Mouse (Mus musculus): ENCODE measurements around the gene Gm17349. TPM values are rescaled to one million over a fixed set of nuclear protein-coding genes. Genes with fewer than 3 reads are reported as not detected.

The Gm17349 gene
- polyA plus RNA-seq, 1 experiment, result 1.0 TPM

- 0 out of 2 replicates have a peak, but pooled peaks cover 7% of the 10 kb centered on the region for H3K4me1 ChIP-seq (ENCODE audit: control insufficient read depth, insufficient read depth, insufficient read length)
- TF ChIP-seq POLR2A (IDR thresholded peaks at IDR 0.05; ENCODE audit: low read depth, low read length), result no peak
- TF ChIP-seq CTCF (IDR thresholded peaks at IDR 0.05; ENCODE audit: extremely low read depth, insufficient read depth, insufficient read length, insufficient replicate concordance), result no peak
- H3K36me3 ChIP-seq (ENCODE audit: control insufficient read depth, insufficient read depth, low read length), result no peaks in the 10 kb centered on the region
- DNase-seq (ENCODE audit: low read depth in 1 of 2, low spot score in 2 of 2), result no peak
- 13% methylated on average over 14 of the region's 17 CpGs for WGBS
- no peak overlapping the region for H3K4me3 ChIP-seq (ENCODE audit: extremely low read depth, insufficient read depth, insufficient read length)
- peaks cover 11% of the 10 kb centered on the region for H3K27me3 ChIP-seq (ENCODE audit: control insufficient read depth, insufficient read depth, low read length)
- no peak overlapping the region for H3K27ac ChIP-seq (ENCODE audit: insufficient read depth, low read length)
Observed at GRCm38 (mm10) chr15:99670964-99671670, 34.2 kb downstream of the Gm17349 start.

DNA sequence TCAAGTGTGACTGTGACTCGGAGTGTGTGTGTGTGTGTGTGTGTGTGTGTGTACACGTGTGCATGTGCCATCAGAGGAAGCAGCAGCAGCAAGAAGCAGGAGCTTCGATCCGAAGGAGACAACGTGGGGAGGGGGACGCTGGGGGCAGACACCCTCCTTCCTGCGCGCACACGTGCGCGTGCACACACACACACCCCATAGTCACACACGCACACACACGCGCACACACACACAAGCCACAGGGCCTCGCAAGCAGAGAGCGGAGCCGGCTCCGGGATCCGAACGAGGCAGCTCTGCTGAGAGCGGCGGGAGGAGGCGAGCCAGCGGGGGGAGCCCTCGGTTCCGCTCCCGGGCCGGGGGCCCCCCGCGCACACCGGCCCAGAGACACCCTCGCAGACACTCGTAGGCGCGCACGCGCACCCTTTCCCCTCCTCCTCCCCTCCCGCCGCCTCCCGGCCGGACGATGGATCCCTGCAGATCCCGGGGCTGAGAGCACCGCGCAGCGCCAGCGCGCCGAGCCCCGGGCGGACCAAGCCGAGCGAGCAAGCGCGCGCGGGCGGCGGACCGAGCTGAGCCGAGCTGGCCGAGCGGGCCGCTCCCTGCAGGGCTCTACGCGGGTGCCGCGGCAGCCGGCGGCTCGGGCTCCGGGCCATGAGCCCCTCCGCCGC is 35.0 kb downstream of the Gm17349 start, which contains the start of gene Asic1:
Gene Asic1 (plus strand): TSS at position 215 of the 668 bp plus-strand sequence.
- H3K4me3 ChIP-seq (ENCODE audit: extremely low read depth, insufficient read depth, insufficient read length), result peak within 1 kb of the TSS; percentile 33; the same call in 1 of the 2 replicates
- 0 out of 2 replicates have a peak, but pooled peaks cover 7% of the 10 kb centered on the region for H3K4me1 ChIP-seq (ENCODE audit: control insufficient read depth, insufficient read depth, insufficient read length)
- no peaks in the 10 kb centered on the region for H3K36me3 ChIP-seq (ENCODE audit: control insufficient read depth, insufficient read depth, low read length)
- H3K27me3 ChIP-seq (ENCODE audit: control insufficient read depth, insufficient read depth, low read length), result peaks cover 12% of the 10 kb centered on the region
- 2% methylated on average over 62 of the region's 74 CpGs for WGBS
- DNase-seq (ENCODE audit: low read depth in 1 of 2, low spot score in 2 of 2), result no peak
- no peak within 1 kb of the TSS for H3K27ac ChIP-seq (ENCODE audit: insufficient read depth, low read length)
- TF ChIP-seq POLR2A (IDR thresholded peaks at IDR 0.05; ENCODE audit: low read depth, low read length) (no peak), CTCF (IDR thresholded peaks at IDR 0.05; ENCODE audit: extremely low read depth, insufficient read depth, insufficient read length, insufficient replicate concordance) (no peak)

- Histone ChIP-seq H3K27ac (ENCODE audit: insufficient read depth, low read length) (no peak overlapping the region), H3K36me3 (ENCODE audit: control insufficient read depth, insufficient read depth, low read length) (no peaks in the 10 kb centered on the region), H3K4me1 (ENCODE audit: control insufficient read depth, insufficient read depth, insufficient read length) (peaks cover 7% of the 10 kb centered on the region; the same call in 1 of the 2 replicates), H3K4me3 (ENCODE audit: extremely low read depth, insufficient read depth, insufficient read length) (no peak overlapping the region), H3K27me3 (ENCODE audit: control insufficient read depth, insufficient read depth, low read length) (peaks cover 19% of the 10 kb centered on the region)
- DNase-seq (ENCODE audit: low read depth in 1 of 2, low spot score in 2 of 2), result no peak
- 0% methylated on average over 1 of the region's 1 CpGs for WGBS
- TF ChIP-seq CTCF (IDR thresholded peaks at IDR 0.05; ENCODE audit: extremely low read depth, insufficient read depth, insufficient read length, insufficient replicate concordance), result no peak
- TF ChIP-seq POLR2A (IDR thresholded peaks at IDR 0.05; ENCODE audit: low read depth, low read length), result no peak
Observed at GRCm38 (mm10) chr15:99669392-99669791, 35.9 kb downstream of the Gm17349 start.

DNA sequence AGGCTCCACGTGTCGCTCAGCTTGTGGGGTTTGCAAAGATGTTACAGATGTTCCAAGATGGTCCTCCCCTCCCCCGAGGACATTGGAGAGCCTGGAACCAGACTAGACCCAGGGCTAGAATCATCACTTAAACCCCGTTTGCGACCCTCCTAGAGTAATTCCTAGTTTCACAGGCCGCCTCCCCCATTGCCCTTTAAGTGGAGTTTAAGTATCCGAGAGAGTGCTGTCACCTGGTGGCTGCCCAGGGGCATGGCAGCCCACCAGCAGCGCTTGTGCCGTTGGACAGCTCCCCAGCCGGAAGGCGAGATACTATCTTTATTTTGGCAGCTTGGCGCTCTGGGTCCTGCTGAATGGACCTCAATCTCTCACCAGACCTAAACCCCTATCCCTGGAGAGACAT is 36.4 kb downstream of the Gm17349 start:
- Histone ChIP-seq H3K4me1 (ENCODE audit: control insufficient read depth, insufficient read depth, insufficient read length) (peaks cover 7% of the 10 kb centered on the region; the same call in 1 of the 2 replicates), H3K4me3 (ENCODE audit: extremely low read depth, insufficient read depth, insufficient read length) (no peak overlapping the region), H3K27ac (ENCODE audit: insufficient read depth, low read length) (no peak overlapping the region), H3K36me3 (ENCODE audit: control insufficient read depth, insufficient read depth, low read length) (no peaks in the 10 kb centered on the region), H3K27me3 (ENCODE audit: control insufficient read depth, insufficient read depth, low read length) (peaks cover 21% of the 10 kb centered on the region)
- 8% methylated on average over 12 of the region's 12 CpGs for WGBS
- TF ChIP-seq CTCF (IDR thresholded peaks at IDR 0.05; ENCODE audit: extremely low read depth, insufficient read depth, insufficient read length, insufficient replicate concordance) (peak; percentile 98), POLR2A (IDR thresholded peaks at IDR 0.05; ENCODE audit: low read depth, low read length) (no peak)
- peak; percentile 17 to 63 for DNase-seq (ENCODE audit: low read depth in 1 of 2, low spot score in 2 of 2)

- DNase-seq (ENCODE audit: low read depth in 1 of 2, low spot score in 2 of 2), result no peak
- no peak overlapping the region for H3K4me3 ChIP-seq (ENCODE audit: extremely low read depth, insufficient read depth, insufficient read length)
- peaks cover 7% of the 10 kb centered on the region; the same call in 1 of the 2 replicates for H3K4me1 ChIP-seq (ENCODE audit: control insufficient read depth, insufficient read depth, insufficient read length)
- H3K27ac ChIP-seq (ENCODE audit: insufficient read depth, low read length), result no peak overlapping the region
- peaks cover 22% of the 10 kb centered on the region for H3K27me3 ChIP-seq (ENCODE audit: control insufficient read depth, insufficient read depth, low read length)
- H3K36me3 ChIP-seq (ENCODE audit: control insufficient read depth, insufficient read depth, low read length), result no peaks in the 10 kb centered on the region
- 91% methylated on average over 2 of the region's 2 CpGs for WGBS
- TF ChIP-seq POLR2A (IDR thresholded peaks at IDR 0.05; ENCODE audit: low read depth, low read length) (no peak), CTCF (IDR thresholded peaks at IDR 0.05; ENCODE audit: extremely low read depth, insufficient read depth, insufficient read length, insufficient replicate concordance) (no peak)
Observed at GRCm38 (mm10) chr15:99667544-99667943, 37.7 kb downstream of the Gm17349 start.

DNA sequence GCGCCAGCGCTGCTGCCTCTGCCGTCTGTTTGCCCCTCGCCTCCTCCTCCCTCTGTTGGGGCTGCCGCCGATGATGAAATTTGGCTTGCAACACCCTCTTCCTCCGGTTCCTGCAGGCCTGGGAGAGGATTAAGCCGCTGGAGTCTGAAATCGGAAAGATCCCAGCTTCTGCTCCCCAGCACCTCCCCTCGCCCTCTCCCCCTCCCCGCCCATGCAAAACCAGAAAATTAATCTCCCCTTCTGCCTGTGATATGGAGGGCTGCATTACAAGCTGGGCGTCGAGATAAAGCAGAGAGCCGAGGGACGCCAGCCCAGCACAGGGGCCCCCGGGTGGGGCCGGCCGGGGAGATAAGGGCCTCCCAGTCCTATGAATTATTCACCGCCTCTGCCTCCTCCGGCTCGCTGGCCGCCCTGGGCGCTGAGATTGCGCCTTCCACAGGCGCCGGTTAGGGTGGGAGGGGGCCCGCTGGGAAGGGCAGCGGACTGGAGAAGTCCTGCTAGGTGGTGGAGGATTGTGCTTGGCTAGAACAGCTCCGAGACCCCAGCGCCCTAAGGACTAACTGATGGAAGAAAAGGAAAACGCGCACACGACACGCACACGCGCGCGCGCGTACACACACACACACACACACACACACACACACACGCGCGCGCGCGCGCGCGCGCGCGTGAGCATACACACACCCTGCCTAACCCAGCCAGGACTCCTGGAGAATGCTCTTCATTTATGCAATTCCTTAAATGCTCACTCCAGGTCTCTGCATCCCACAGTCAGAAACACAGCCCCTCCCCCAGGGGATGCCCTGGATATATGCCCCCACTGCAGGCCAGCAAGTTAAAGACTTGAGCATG is 40.5 kb downstream of the Gm17349 start:
- Histone ChIP-seq H3K27ac (ENCODE audit: insufficient read depth, low read length) (no peak overlapping the region), H3K27me3 (ENCODE audit: control insufficient read depth, insufficient read depth, low read length) (peaks cover 12% of the 10 kb centered on the region), H3K4me3 (ENCODE audit: extremely low read depth, insufficient read depth, insufficient read length) (no peak overlapping the region), H3K4me1 (ENCODE audit: control insufficient read depth, insufficient read depth, insufficient read length) (no peaks in the 10 kb centered on the region; the same call in 1 of the 2 replicates), H3K36me3 (ENCODE audit: control insufficient read depth, insufficient read depth, low read length) (no peaks in the 10 kb centered on the region)
- DNase-seq (ENCODE audit: low read depth in 1 of 2, low spot score in 2 of 2), result no peak
- TF ChIP-seq CTCF (IDR thresholded peaks at IDR 0.05; ENCODE audit: extremely low read depth, insufficient read depth, insufficient read length, insufficient replicate concordance), result no peak
- no peak for TF ChIP-seq POLR2A (IDR thresholded peaks at IDR 0.05; ENCODE audit: low read depth, low read length)
- WGBS, result 2% methylated on average over 52 of the region's 52 CpGs

Measured in spleen, adult 2 months (tissue).